Mouse (Mus musculus) erythroblast, adult 5-6 weeks (primary cell): ENCODE results near the gene Btbd7. TPM values are rescaled to one million over a fixed set of nuclear protein-coding genes. Genes with fewer than 3 reads are reported as not detected.

Experiments used
- ATAC-seq: replicated peaks from 2 replicates; pipeline ENCODE4 v1.8.0; 2016; ENCODE audit warnings: moderate number of reproducible peaks, mild to moderate bottlenecking, moderate TSS enrichment, inconsistent platforms; ENCODE audit not compliant: poor library complexity, low FRiP score, severe bottlenecking
- total RNA-seq, 2 experiments: library from RNA; stranded (forward) in 1 of 2; stranded (reverse) in 1 of 2; fragments of 150-400 nt in 1 of 2; fragments of 200-764, 138-1000 nt in 1 of 2; gene quantifications; 2 replicates each; pipeline versions ENCODE4 v1.2.3 to v1.2.4; 2015 to 2017; ENCODE audit warnings: low replicate concordance in 2 of 2

Gene Btbd7
- total RNA-seq (2015; ENCODE audit: low replicate concordance) (11.5 and 24.0 TPM in 2 replicates), total RNA-seq (2017; ENCODE audit: low replicate concordance) (25.4 and 28.7 TPM in 2 replicates)

GRCm38 (mm10) chr12:102878031-102878823 lies at the start of gene Btbd7:
Gene Btbd7 (minus strand): TSS chr12:102878471.
- peak; percentile 85 for ATAC-seq

GRCm38 (mm10) chr12:102916073-102916472 lies 37.8 kb upstream of the Btbd7 start:
- no peak for ATAC-seq

GRCm38 (mm10) chr12:102908191-102908590 lies 29.9 kb upstream of the Btbd7 start:
- no peak for ATAC-seq

- ATAC-seq = no peak
Measured at GRCm38 (mm10) chr12:102899091-102899490, 20.8 kb upstream of the Btbd7 start, which contains the start of gene Cox8c. Gene Cox8c (plus strand): TSS chr12:102899316.

- no peak for ATAC-seq
Measured at GRCm38 (mm10) chr12:102888568-102888967, 10.3 kb upstream of the Btbd7 start.

GRCm38 (mm10) chr12:102887366-102887765 lies 9.1 kb upstream of the Btbd7 start:
- no peak for ATAC-seq

- ATAC-seq = no peak
Measured at GRCm38 (mm10) chr12:102885735-102886134, 7.5 kb upstream of the Btbd7 start.

- no peak for ATAC-seq
Measured at GRCm38 (mm10) chr12:102878901-102879300, 630 bp upstream of the Btbd7 start.

GRCm38 (mm10) chr12:102877301-102878030 lies 805 bp downstream of the Btbd7 start:
- peak; percentile 52 for ATAC-seq

- no peak for ATAC-seq
Measured at GRCm38 (mm10) chr12:102870527-102870926, 7.7 kb downstream of the Btbd7 start.

GRCm38 (mm10) chr12:102869802-102870201 lies 8.5 kb downstream of the Btbd7 start:
- no peak for ATAC-seq

GRCm38 (mm10) chr12:102860806-102861205 lies 17.5 kb downstream of the Btbd7 start:
- no peak for ATAC-seq

GRCm38 (mm10) chr12:102838271-102838670 lies 40.0 kb downstream of the Btbd7 start:
- no peak for ATAC-seq

- ATAC-seq = no peak
Measured at GRCm38 (mm10) chr12:102832746-102833300, 45.4 kb downstream of the Btbd7 start.

GRCm38 (mm10) chr12:102831888-102832287 lies 46.4 kb downstream of the Btbd7 start:
- no peak for ATAC-seq

GRCm38 (mm10) chr12:102827119-102827518 lies 51.2 kb downstream of the Btbd7 start:
- ATAC-seq = no peak

GRCm38 (mm10) chr12:102826399-102826798 lies 51.9 kb downstream of the Btbd7 start:
- ATAC-seq = no peak

GRCm38 (mm10) chr12:102814858-102815257 lies 63.4 kb downstream of the Btbd7 start:
- no peak for ATAC-seq

GRCm38 (mm10) chr12:102799528-102799927 lies 78.7 kb downstream of the Btbd7 start:
- ATAC-seq = no peak

GRCm38 (mm10) chr12:102787927-102788326 lies 90.3 kb downstream of the Btbd7 start:
- ATAC-seq = no peak

GRCm38 (mm10) chr12:102785593-102785985 lies 92.7 kb downstream of the Btbd7 start:
- ATAC-seq = no peak
